Mouse (Mus musculus) forebrain, embryonic 10.5 days (tissue): ENCODE results near the gene Foxo3. TPM values are rescaled to one million over a fixed set of nuclear protein-coding genes. Genes with fewer than 3 reads are reported as not detected.

ENCODE experiments used
- DNase-seq: peaks from one replicate; pipeline ENCODE4 v3.0.0-alpha.2; 2017; ENCODE audit warnings: low spot score; ENCODE audit errors: extremely low spot score
- H3K27ac ChIP-seq: fragments of 300-500 bp; sonication (generic); 2 replicates; pipeline ENCODE4 v1.5.1; 2016; ENCODE audit warnings: mild to moderate bottlenecking
- H3K27me3 ChIP-seq: fragments of 300-500 bp; sonication (generic); 2 replicates; pipeline ENCODE4 v1.6.1; 2016; ENCODE audit warnings: mild to moderate bottlenecking; ENCODE audit not compliant: poor library complexity, severe bottlenecking
- H3K36me3 ChIP-seq: fragments of 300-500 bp; sonication (generic); replicated peaks from 2 replicates; pipeline ENCODE4 v1.6.1; 2016; ENCODE audit warnings: mild to moderate bottlenecking, moderate library complexity
- H3K4me1 ChIP-seq: fragments of 300-500 bp; sonication (generic); 2 replicates; pipeline ENCODE4 v1.6.1; 2016
- H3K4me3 ChIP-seq: fragments of 300-500 bp; sonication (generic); 2 replicates; pipeline ENCODE4 v1.5.1; 2016; ENCODE audit warnings: mild to moderate bottlenecking, moderate library complexity
- H3K9me3 ChIP-seq: fragments of 300-500 bp; sonication (generic); 2 replicates; pipeline ENCODE4 v1.6.1; 2016; ENCODE audit warnings: mild to moderate bottlenecking, moderate library complexity
- WGBS: fragments of 180-500 bp; shearing (Covaris S2); methylation state at CpG from one replicate; pipeline ENCODE4 v1.1.7; 2016; 5-methylcytosine and 5-hydroxymethylcytosine counted together
- polyA plus RNA-seq: library from polyadenylated mRNA; unstranded; fragments of >200 nt; fragmentation: Nextera tagmentation; extraction: Ambion mirVana; gene quantifications from 2 replicates; pipeline ENCODE4 v1.2.1, GENCODE M21; 2016

Gene Foxo3
- polyA plus RNA-seq, 1 experiment from 2014 or later, result 2.3 TPM

DNA sequence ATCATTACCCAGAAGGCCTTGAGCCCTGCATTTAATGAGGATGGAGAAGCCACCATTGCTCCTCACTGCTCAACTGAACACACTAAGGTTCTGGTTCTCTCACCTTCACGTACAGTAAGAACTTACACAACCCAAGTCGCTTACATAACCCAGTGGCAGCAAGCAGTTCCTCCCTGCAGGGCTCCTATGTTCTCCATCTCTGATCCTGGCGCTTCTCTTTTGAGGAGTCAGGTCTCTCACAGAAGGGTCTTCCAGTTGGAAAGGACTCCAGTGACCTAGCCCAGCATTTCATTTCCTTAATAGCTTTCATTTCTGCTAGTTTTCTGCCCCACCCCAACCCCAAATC is 31.3 kb downstream of the Foxo3 start:
- no peak overlapping the region for H3K4me3 ChIP-seq
- DNase-seq, result no peak
- H3K27ac ChIP-seq, result no peak overlapping the region
- no peaks in the 10 kb centered on the region for H3K36me3 ChIP-seq
- H3K4me1 ChIP-seq, result peaks cover 19% of the 10 kb centered on the region
- 93% methylated on average over 3 of the region's 3 CpGs for WGBS
- H3K27me3 ChIP-seq, result peaks cover 11% of the 10 kb centered on the region; the same call in 1 of the 2 replicates
- no peaks in the 10 kb centered on the region for H3K9me3 ChIP-seq

DNA sequence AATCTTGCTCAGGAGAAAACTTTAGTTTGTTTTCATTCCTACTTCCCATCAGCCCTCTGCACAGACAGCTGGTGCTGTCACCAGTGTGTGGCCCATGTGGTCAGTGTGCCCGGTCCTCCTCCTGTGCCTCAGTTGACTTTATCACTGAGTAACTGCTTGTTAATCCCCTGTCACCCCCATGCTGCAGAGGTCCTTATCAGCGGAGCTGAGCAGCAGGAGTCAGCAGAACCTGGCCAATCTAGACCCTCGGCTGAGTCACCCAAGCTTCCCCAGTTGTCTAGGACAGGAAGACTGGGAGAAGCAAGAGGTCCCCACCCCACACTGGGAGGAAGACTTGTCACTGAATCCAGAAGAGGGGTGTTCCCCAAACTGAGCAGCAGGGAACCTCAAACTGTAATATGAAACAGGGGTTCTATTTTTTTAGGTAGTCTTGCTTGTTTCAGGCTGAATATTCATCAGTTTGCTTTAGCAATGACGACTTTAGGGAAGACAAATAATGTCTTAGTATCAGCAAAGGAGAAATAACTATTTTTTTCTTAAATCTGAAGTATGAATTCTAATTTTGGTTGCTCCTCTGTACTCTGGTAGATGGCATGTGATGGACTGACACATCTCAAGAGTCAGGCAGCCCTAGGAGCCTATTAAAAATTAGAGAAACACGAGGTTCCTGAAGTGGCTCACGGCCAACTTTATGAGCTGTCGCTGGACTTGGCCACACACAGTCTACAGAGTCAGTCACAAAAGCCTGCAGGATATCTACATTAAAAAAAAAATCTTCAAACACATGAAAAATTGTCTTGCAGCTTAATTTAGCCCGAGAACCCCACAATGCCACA is 31.9 kb downstream of the Foxo3 start:
- Histone ChIP-seq H3K36me3 (no peaks in the 10 kb centered on the region), H3K27me3 (peaks cover 14% of the 10 kb centered on the region; the same call in 1 of the 2 replicates), H3K4me1 (peaks cover 19% of the 10 kb centered on the region), H3K4me3 (no peak overlapping the region), H3K9me3 (no peaks in the 10 kb centered on the region), H3K27ac (no peak overlapping the region)
- WGBS, result 83% methylated on average over 8 of the region's 8 CpGs
- DNase-seq, result no peak

- Histone ChIP-seq H3K36me3 (no peaks in the 10 kb centered on the region), H3K9me3 (no peaks in the 10 kb centered on the region), H3K27ac (no peak overlapping the region), H3K4me1 (peaks cover 16% of the 10 kb centered on the region), H3K27me3 (peaks cover 14% of the 10 kb centered on the region; the same call in 1 of the 2 replicates), H3K4me3 (no peak overlapping the region)
- WGBS, result 92% methylated on average over 7 of the region's 7 CpGs
- DNase-seq, result no peak
These were observed 32.6 kb downstream of the Foxo3 start for GRCm38 (mm10) chr10:42243925-42244324.

DNA sequence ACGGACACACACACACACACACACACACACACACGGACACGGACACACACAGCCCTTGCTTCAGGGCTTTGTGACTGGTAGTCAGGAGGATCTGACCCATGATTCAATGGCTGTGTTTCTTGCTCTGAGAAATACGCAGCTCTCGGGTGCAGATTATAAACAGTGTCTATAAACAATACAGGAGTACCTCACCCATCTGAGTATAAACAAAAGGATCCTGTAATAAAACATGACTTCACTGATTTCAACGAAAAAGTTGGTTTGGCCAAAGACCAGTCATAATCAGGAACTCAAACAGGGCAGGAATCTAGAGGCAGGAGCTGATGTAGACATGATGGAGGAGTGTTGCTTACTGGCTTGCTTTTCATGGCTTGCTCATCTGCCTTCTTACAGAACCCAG is 34.1 kb downstream of the Foxo3 start:
- Histone ChIP-seq H3K4me1 (peaks cover 20% of the 10 kb centered on the region), H3K36me3 (no peaks in the 10 kb centered on the region), H3K27me3 (peaks cover 15% of the 10 kb centered on the region; the same call in 1 of the 2 replicates), H3K27ac (no peak overlapping the region), H3K4me3 (no peak overlapping the region), H3K9me3 (no peaks in the 10 kb centered on the region)
- no peak for DNase-seq
- 93% methylated on average over 6 of the region's 6 CpGs for WGBS

- Histone ChIP-seq H3K36me3 (no peaks in the 10 kb centered on the region), H3K4me1 (peaks cover 20% of the 10 kb centered on the region), H3K9me3 (no peaks in the 10 kb centered on the region), H3K4me3 (no peak overlapping the region), H3K27me3 (peaks cover 22% of the 10 kb centered on the region; the same call in 1 of the 2 replicates), H3K27ac (no peak overlapping the region)
- WGBS, result 78% methylated on average over 4 of the region's 4 CpGs
- DNase-seq, result no peak
These were observed 34.8 kb downstream of the Foxo3 start for GRCm38 (mm10) chr10:42241775-42242174.

- no peaks in the 10 kb centered on the region for H3K36me3 ChIP-seq
- H3K4me1 ChIP-seq, result peaks cover 13% of the 10 kb centered on the region
- peaks cover 22% of the 10 kb centered on the region; the same call in 1 of the 2 replicates for H3K27me3 ChIP-seq
- DNase-seq, result no peak
- H3K27ac ChIP-seq, result no peak overlapping the region
- 97% methylated on average over 6 of the region's 6 CpGs for WGBS
- H3K4me3 ChIP-seq, result no peak overlapping the region
- no peaks in the 10 kb centered on the region for H3K9me3 ChIP-seq
These were observed 36.8 kb downstream of the Foxo3 start for GRCm38 (mm10) chr10:42239810-42240111.

DNA sequence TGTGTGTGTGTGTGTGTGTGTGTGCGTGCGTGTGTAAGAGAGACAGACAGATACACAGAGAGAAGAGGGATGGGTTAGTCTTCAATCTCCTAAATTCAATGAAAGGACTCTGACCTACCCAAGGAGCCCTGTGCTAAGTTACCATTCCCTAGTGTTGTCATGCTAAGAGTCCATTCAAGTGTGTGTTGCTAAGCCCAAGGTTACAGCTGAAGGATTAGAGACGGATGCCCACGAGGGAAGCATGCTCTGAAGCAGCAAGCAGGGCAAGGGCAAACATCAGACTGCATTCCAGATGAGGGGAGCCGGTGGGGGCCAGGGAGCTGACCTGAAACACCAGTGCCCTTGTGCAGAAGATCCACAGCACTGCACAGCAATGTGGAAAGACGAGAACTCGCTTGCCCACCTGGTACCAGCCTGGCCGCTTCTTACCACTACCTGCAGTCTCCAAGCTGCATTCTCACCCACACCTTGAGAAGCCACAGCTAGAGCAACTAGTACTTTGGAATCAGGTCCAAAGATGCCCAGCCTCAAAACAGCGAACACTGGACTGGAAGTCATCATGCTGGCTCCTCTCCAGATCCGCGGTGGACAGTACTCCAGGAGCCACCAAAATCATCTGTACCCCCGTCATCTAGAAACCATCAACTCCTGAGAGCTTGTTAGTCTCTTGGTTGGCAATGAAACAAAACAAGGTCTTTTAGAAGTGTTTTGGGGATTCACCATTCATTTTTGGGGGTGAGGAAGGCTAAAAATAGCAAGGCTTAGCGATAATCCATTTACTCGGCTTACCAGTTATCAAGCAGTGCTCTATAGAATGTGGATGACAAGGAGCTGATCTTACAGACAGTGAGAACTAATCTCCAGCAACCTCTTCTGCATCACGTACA is 37.4 kb downstream of the Foxo3 start:
- Histone ChIP-seq H3K4me1 (peaks cover 13% of the 10 kb centered on the region), H3K36me3 (no peaks in the 10 kb centered on the region), H3K9me3 (no peaks in the 10 kb centered on the region), H3K27ac (no peak overlapping the region), H3K27me3 (peaks cover 22% of the 10 kb centered on the region; the same call in 1 of the 2 replicates), H3K4me3 (no peak overlapping the region)
- DNase-seq, result no peak
- 88% methylated on average over 15 of the region's 15 CpGs for WGBS

DNA sequence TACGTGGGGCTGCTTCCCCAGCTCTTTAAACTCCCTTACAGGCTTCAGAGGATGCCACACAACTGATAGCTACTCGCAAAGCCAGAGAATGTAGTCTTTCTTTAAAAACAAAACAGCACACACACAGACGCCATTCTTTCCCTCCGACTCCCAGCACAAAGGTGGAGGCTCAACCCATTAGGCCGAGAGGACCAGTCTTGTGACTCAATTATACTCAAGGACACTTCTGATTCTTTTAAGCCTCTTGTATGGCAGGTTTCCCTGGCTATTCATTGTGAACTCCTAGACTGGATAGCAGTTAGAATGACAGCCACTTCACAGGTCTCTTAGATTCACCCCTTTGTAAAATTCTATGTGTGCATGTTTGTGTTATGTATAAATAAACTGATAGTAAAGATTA is 38.3 kb downstream of the Foxo3 start:
- no peak overlapping the region for H3K27ac ChIP-seq
- H3K4me3 ChIP-seq, result no peak overlapping the region
- no peaks in the 10 kb centered on the region for H3K36me3 ChIP-seq
- H3K27me3 ChIP-seq, result peaks cover 22% of the 10 kb centered on the region; the same call in 1 of the 2 replicates
- peaks cover 14% of the 10 kb centered on the region for H3K4me1 ChIP-seq
- H3K9me3 ChIP-seq, result no peaks in the 10 kb centered on the region
- 52% methylated on average over 5 of the region's 5 CpGs for WGBS
- no peak for DNase-seq

DNA sequence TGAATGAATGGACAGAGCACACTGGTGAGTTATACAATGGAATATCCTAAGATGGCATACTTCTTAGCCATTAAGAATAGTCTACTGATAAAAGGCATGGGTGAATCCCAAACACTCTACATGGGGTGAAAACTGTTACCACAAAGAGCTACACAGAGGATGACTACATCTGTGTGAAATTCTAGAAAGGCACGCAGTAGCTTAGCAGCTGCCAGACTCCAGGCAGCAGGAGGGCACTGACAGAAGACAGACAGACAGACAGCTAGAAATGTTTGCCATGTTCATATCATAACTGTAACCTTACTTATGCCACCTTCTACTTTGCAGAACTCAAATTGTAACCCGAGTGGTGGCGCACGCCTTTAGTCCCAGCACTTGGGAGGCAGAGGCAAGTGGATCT is 39.0 kb downstream of the Foxo3 start:
- H3K9me3 ChIP-seq, result no peaks in the 10 kb centered on the region
- no peak for DNase-seq
- no peak overlapping the region for H3K27ac ChIP-seq
- peaks cover 22% of the 10 kb centered on the region for H3K4me1 ChIP-seq
- H3K36me3 ChIP-seq, result no peaks in the 10 kb centered on the region
- no peak overlapping the region for H3K4me3 ChIP-seq
- 92% methylated on average over 4 of the region's 4 CpGs for WGBS
- peaks cover 22% of the 10 kb centered on the region; the same call in 1 of the 2 replicates for H3K27me3 ChIP-seq

DNA sequence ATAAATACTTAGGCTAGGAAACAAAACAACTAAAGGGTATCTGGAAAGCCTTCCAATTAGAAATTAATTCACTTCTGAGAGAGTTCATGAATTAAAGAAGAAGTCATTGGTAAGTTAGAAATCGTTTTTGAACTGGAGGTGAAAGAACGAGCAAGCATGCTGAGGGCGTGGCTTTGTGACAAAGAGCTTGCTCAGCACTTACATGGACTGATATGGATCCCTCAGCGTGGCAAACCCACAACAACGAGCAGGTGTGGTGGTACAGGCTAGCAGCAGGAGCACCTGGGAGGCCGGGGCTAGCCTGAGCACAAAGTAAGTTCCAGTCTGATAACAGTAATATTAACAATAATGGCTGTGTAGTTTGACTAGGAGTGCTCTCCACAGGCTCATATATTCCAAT is 41.2 kb downstream of the Foxo3 start:
- H3K27me3 ChIP-seq, result 0 out of 2 replicates have a peak, but pooled peaks cover 12% of the 10 kb centered on the region
- no peak for DNase-seq
- no peak overlapping the region for H3K27ac ChIP-seq
- H3K4me1 ChIP-seq, result peaks cover 35% of the 10 kb centered on the region
- H3K9me3 ChIP-seq, result no peaks in the 10 kb centered on the region
- no peak overlapping the region for H3K4me3 ChIP-seq
- no peaks in the 10 kb centered on the region for H3K36me3 ChIP-seq
- WGBS, result 86% methylated on average over 6 of the region's 6 CpGs

GRCm38 (mm10) chr10:42232977-42233376 is 43.6 kb downstream of the Foxo3 start:
- 78% methylated on average over 11 of the region's 11 CpGs for WGBS

DNA sequence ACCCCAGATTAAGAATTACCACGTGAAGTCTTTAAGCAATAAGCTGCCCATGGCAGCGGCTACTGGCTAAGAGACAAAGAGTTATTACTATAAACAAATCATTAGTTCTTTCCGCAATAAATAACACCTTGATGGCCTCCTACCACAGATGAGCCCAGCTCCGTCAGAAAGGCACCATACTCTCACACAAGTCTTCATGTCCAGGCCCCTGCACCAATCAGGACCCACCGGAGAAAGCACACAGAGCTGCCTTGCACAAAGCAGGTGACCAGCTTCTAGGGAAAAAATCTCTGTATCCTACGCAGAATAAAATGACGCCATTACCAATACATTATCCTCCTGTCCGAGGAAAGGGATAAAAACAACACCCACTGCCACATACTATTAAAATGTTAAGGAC is 44.7 kb downstream of the Foxo3 start:
- H3K4me3 ChIP-seq, result no peak overlapping the region
- no peaks in the 10 kb centered on the region for H3K36me3 ChIP-seq
- no peaks in the 10 kb centered on the region for H3K9me3 ChIP-seq
- H3K27ac ChIP-seq, result no peak overlapping the region
- H3K27me3 ChIP-seq, result 0 out of 2 replicates have a peak, but pooled peaks cover under 1% of the 10 kb centered on the region
- peaks cover 28% of the 10 kb centered on the region for H3K4me1 ChIP-seq
- 88% methylated on average over 8 of the region's 8 CpGs for WGBS
- no peak for DNase-seq

More at GRCm38 (mm10) chr10:42232977-42233376, 43.6 kb downstream of the Foxo3 start:
- no peak for DNase-seq
- Histone ChIP-seq H3K27me3 (0 out of 2 replicates have a peak, but pooled peaks cover 8% of the 10 kb centered on the region), H3K9me3 (no peaks in the 10 kb centered on the region), H3K4me1 (peaks cover 24% of the 10 kb centered on the region), H3K36me3 (no peaks in the 10 kb centered on the region), H3K4me3 (no peak overlapping the region), H3K27ac (no peak overlapping the region)

- Histone ChIP-seq H3K27me3 (no peaks in the 10 kb centered on the region), H3K36me3 (no peaks in the 10 kb centered on the region), H3K9me3 (no peaks in the 10 kb centered on the region), H3K27ac (no peak overlapping the region), H3K4me3 (no peak overlapping the region), H3K4me1 (peaks cover 28% of the 10 kb centered on the region)
- 81% methylated on average over 3 of the region's 3 CpGs for WGBS
- DNase-seq, result no peak
These were observed 45.4 kb downstream of the Foxo3 start for GRCm38 (mm10) chr10:42231100-42231541.
